Mouse (Mus musculus) intestine, embryonic 16.5 days (tissue): ENCODE results near the gene Snx32. TPM values are rescaled to one million over a fixed set of nuclear protein-coding genes. Genes with fewer than 3 reads are reported as not detected.

Source experiments
- ATAC-seq: fragments of 200-750 bp; cut with Nextera tagmentation; 2 replicates; pipeline ENCODE4 v1.8.0; 2017; ENCODE audit warnings: moderate TSS enrichment, moderate library complexity
- H3K27ac ChIP-seq: fragments of 300-500 bp; sonication (generic); 2 replicates; pipeline ENCODE4 v1.5.1; 2014; ENCODE audit warnings: mild to moderate bottlenecking, low read length
- H3K27me3 ChIP-seq: fragments of 300-500 bp; sonication (generic); replicated peaks from 2 replicates; pipeline ENCODE4 v1.6.1; 2014; ENCODE audit warnings: low read length, control low read depth, mixed read lengths; ENCODE audit not compliant: control insufficient read depth, insufficient read depth
- H3K36me3 ChIP-seq: fragments of 300-500 bp; sonication (generic); 2 replicates; pipeline ENCODE4 v1.6.1; 2014; ENCODE audit warnings: low read length, control low read depth; ENCODE audit not compliant: control insufficient read depth, insufficient read depth
- H3K4me1 ChIP-seq: fragments of 300-500 bp; sonication (generic); 2 replicates; pipeline ENCODE4 v1.6.1; 2014; ENCODE audit warnings: low read length, control low read depth, mixed read lengths; ENCODE audit not compliant: control insufficient read depth, insufficient read depth
- H3K4me2 ChIP-seq: fragments of 300-500 bp; sonication (generic); 2 replicates; pipeline ENCODE4 v1.6.1; 2014; ENCODE audit warnings: low read depth, low read length, control low read depth
- H3K4me3 ChIP-seq: fragments of 300-500 bp; sonication (generic); 2 replicates; pipeline ENCODE4 v1.5.1; 2014; ENCODE audit warnings: mild to moderate bottlenecking, low read length
- H3K9ac ChIP-seq: fragments of 300-500 bp; sonication (generic); 2 replicates; pipeline ENCODE4 v1.6.1; 2014; ENCODE audit warnings: low read depth, low read length
- H3K9me3 ChIP-seq: fragments of 300-500 bp; sonication (generic); 2 replicates; pipeline ENCODE4 v1.6.1; 2016; ENCODE audit warnings: low read length, control low read depth; ENCODE audit not compliant: control insufficient read depth
- WGBS: fragments of 180-500 bp; shearing (Covaris S2); extraction: QIAGEN DNeasy Blood & Tissue Kit; methylation state at CpG from one replicate; pipeline ENCODE4 v1.1.7; 2014; 5-methylcytosine and 5-hydroxymethylcytosine counted together
- polyA plus RNA-seq: library from polyadenylated mRNA; unstranded; fragments of >200 nt; fragmentation: Nextera tagmentation; extraction: Ambion mirVana; gene quantifications from 2 replicates; pipeline ENCODE4 v1.2.1, GENCODE M21; 2015

Snx32 gene
- polyA plus RNA-seq, 1 experiment from 2014 or later, result 6.9 TPM

- Histone ChIP-seq H3K4me1 (peaks cover 8% of the 10 kb centered on the region), H3K9ac (peak overlapping the region; percentile 33; the same call in 1 of the 2 replicates), H3K9me3 (no peaks in the 10 kb centered on the region), H3K36me3 (no peaks in the 10 kb centered on the region; the same call in 1 of the 2 replicates), H3K4me2 (no peak overlapping the region), H3K4me3 (no peak overlapping the region), H3K27me3 (no peaks in the 10 kb centered on the region), H3K27ac (no peak overlapping the region)
- no peak for ATAC-seq
- WGBS, result 87% methylated on average over 10 of the region's 10 CpGs
These were observed 33.2 kb downstream of the Snx32 start for GRCm38 (mm10) chr19:5477004-5477667.

GRCm38 (mm10) chr19:5475069-5475714, 35.1 kb downstream of the Snx32 start:
- ATAC-seq, result no peak; the same call in 1 of the 2 replicates
- H3K9me3 ChIP-seq, result no peaks in the 10 kb centered on the region
- H3K27ac ChIP-seq, result peak overlapping the region; percentile 88
- peaks cover 8% of the 10 kb centered on the region for H3K4me1 ChIP-seq
- peak overlapping the region; percentile 97 for H3K4me2 ChIP-seq
- H3K27me3 ChIP-seq, result no peaks in the 10 kb centered on the region
- H3K36me3 ChIP-seq, result no peaks in the 10 kb centered on the region
- H3K4me3 ChIP-seq, result peak overlapping the region; percentile 62
- peak overlapping the region; percentile 80 for H3K9ac ChIP-seq
- 20% methylated on average over 13 of the region's 13 CpGs for WGBS

- Histone ChIP-seq H3K36me3 (no peaks in the 10 kb centered on the region), H3K27me3 (no peaks in the 10 kb centered on the region), H3K4me1 (peaks cover 8% of the 10 kb centered on the region), H3K9me3 (no peaks in the 10 kb centered on the region), H3K4me2 (peak overlapping the region; percentile 97), H3K4me3 (peak overlapping the region; percentile 62), H3K27ac (peak overlapping the region; percentile 88), H3K9ac (peak overlapping the region; percentile 80)
- 2% methylated on average over 50 of the region's 68 CpGs for WGBS
- peak; percentile 72 for ATAC-seq
These were observed 35.9 kb downstream of the Snx32 start for GRCm38 (mm10) chr19:5474281-5475068.

GRCm38 (mm10) chr19:5473720-5474119, 36.6 kb downstream of the Snx32 start, which contains the start of gene Efemp2:
TSS of gene Efemp2 (plus strand) at chr19:5473954.
- 3% methylated on average over 22 of the region's 22 CpGs for WGBS
- Histone ChIP-seq H3K9ac (peak within 1 kb of the TSS; percentile 80), H3K27me3 (no peaks in the 10 kb centered on the region), H3K9me3 (no peaks in the 10 kb centered on the region), H3K4me2 (peak within 1 kb of the TSS; percentile 97), H3K36me3 (no peaks in the 10 kb centered on the region), H3K4me3 (peak within 1 kb of the TSS; percentile 62), H3K27ac (peak within 1 kb of the TSS; percentile 88), H3K4me1 (peaks cover 8% of the 10 kb centered on the region)
- peak; percentile 77 for ATAC-seq

- H3K4me3 ChIP-seq, result no peak overlapping the region
- no peak overlapping the region for H3K27ac ChIP-seq
- no peak for ATAC-seq
- H3K4me1 ChIP-seq, result peaks cover 8% of the 10 kb centered on the region
- 80% methylated on average over 3 of the region's 3 CpGs for WGBS
- no peaks in the 10 kb centered on the region for H3K9me3 ChIP-seq
- H3K27me3 ChIP-seq, result no peaks in the 10 kb centered on the region
- H3K4me2 ChIP-seq, result no peak overlapping the region
- H3K9ac ChIP-seq, result no peak overlapping the region
- no peaks in the 10 kb centered on the region for H3K36me3 ChIP-seq
These were observed 37.5 kb downstream of the Snx32 start for GRCm38 (mm10) chr19:5472857-5473256.

GRCm38 (mm10) chr19:5471846-5472245, 38.5 kb downstream of the Snx32 start:
- Histone ChIP-seq H3K36me3 (0 out of 2 replicates have a peak, but pooled peaks cover 4% of the 10 kb centered on the region), H3K4me2 (no peak overlapping the region), H3K27me3 (no peaks in the 10 kb centered on the region), H3K4me3 (no peak overlapping the region), H3K27ac (no peak overlapping the region), H3K4me1 (peaks cover 8% of the 10 kb centered on the region), H3K9ac (no peak overlapping the region), H3K9me3 (no peaks in the 10 kb centered on the region)
- 58% methylated on average over 5 of the region's 5 CpGs for WGBS
- no peak for ATAC-seq

- WGBS, result 52% methylated on average over 5 of the region's 5 CpGs
- no peak for ATAC-seq
- Histone ChIP-seq H3K27me3 (no peaks in the 10 kb centered on the region), H3K4me2 (no peak within 1 kb of the TSS), H3K4me3 (no peak within 1 kb of the TSS), H3K9me3 (no peaks in the 10 kb centered on the region), H3K4me1 (no peaks in the 10 kb centered on the region), H3K27ac (no peak within 1 kb of the TSS), H3K36me3 (peaks cover 18% of the 10 kb centered on the region), H3K9ac (no peak within 1 kb of the TSS)
These were observed 42.0 kb downstream of the Snx32 start, which contains the start of gene Ctsw for GRCm38 (mm10) chr19:5468374-5468773. TSS of gene Ctsw (minus strand) at chr19:5468507.

GRCm38 (mm10) chr19:5466916-5467500, 43.3 kb downstream of the Snx32 start:
- Histone ChIP-seq H3K4me1 (no peaks in the 10 kb centered on the region), H3K4me2 (no peak overlapping the region), H3K36me3 (peaks cover 18% of the 10 kb centered on the region), H3K27ac (no peak overlapping the region), H3K27me3 (no peaks in the 10 kb centered on the region), H3K4me3 (no peak overlapping the region), H3K9ac (no peak overlapping the region), H3K9me3 (no peaks in the 10 kb centered on the region)
- 89% methylated on average over 6 of the region's 6 CpGs for WGBS
- no peak for ATAC-seq

GRCm38 (mm10) chr19:5465037-5465436, 45.3 kb downstream of the Snx32 start:
- H3K27me3 ChIP-seq, result no peaks in the 10 kb centered on the region
- H3K9ac ChIP-seq, result no peak overlapping the region
- no peak for ATAC-seq
- no peaks in the 10 kb centered on the region for H3K9me3 ChIP-seq
- 95% methylated on average over 8 of the region's 8 CpGs for WGBS
- no peak overlapping the region for H3K27ac ChIP-seq
- peaks cover 8% of the 10 kb centered on the region for H3K4me1 ChIP-seq
- peaks cover 20% of the 10 kb centered on the region for H3K36me3 ChIP-seq
- H3K4me2 ChIP-seq, result no peak overlapping the region
- H3K4me3 ChIP-seq, result no peak overlapping the region
